Mouse (Mus musculus): ENCODE results near the gene Slc25a22.

Slc25a22 gene

DNA sequence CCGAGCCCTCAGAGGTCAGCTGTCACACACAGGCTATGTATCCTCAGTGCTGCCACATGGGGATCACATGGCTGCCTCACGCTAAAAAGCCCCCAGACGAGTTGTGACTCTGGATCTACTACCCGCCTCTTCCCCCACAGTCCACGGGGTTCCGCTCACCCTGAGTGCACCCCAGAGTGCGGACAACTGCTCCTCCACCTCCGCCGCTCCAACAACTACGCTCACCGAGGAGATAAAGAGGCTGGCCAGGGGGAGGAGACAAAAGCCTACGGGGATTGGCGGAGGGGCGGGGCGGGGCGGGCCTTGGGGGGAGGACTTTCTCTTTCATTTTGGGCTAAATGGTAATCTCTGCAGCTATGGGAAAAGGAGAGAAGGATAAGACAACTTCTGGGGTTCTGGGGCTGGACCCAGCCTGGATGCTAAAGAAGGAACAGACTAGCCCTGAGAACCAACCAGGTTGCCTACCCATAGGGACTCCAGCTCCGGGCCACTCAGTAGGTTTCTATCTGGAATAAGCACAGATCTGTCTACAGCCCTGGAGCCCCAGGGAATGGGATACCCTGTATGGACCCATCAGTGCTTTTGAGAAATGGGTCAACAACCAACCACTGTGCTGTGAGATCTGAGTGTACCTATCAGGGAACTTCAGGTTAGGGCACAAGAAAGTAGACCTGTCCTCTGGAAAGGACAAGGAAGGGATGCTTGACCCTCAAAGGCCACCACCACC lies 2.4 kb downstream of the Slc25a22 start:
- no peak for DNase-seq (ENCODE audit: low spot score in 2 of 2)

DNA sequence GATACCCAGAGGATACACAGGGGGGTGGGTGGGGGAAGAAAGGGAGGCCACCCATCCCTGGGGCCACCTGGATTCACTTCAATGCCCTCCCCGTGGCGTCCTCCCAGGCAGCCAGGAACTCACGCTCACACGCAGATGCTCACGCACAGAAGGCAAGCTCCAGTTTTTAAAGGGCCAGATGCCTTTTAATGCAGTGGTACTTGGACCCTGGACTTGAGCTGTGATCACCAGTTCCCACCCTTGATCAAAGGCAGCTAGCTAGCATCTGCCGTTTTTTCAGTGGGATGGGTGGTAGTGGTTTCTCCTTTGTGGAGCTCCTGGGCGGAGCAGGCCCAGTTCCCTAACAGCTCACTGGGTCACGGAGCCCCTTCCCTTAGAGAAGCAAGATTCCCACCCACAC lies 3.2 kb downstream of the Slc25a22 start:
- peak in 1 of 2 experiments; percentile 55 for DNase-seq (ENCODE audit: low spot score in 2 of 2)

DNA sequence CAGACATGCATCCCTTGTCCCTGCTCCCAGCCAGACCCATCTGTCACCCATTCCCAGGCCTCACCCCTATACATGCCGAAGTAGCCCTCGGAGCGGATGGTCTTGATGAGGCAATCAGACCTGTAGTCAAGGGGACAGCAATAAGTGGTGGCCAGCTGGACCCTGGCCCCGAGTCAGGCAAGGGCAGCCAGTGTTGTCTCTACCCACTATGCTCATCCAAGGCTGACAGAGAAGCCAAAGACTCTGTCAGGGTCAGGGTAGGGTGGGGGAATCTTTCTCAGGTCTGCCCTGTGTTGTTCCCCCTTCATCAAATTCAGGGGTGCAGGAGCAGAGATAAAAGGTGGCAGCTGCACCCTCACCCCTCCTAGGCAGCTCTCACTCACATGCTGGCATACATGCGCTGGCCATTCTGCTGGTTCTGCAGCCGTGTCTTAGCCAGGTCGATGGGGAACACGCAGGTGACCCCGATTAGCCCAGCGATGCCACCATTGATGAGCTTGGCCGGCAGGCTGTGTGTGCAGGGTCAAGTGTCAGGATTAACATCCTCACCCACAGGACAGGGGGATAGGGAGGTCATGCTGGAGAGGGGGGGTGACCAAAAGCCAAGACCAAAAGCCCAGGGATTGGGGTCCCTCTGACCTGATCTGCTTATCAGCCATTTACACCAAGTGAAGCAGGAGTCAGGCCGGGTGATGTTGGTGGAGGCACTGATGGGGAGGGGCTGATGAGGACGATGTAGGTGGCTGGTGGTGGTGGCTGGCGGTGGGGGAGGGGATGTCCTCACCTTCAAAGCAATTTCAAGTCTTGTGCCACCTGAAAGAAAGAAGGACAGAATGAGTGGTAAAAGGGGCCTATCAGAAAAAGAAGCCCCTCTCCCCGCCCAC lies 3.9 kb downstream of the Slc25a22 start:
- DNase-seq (ENCODE audit: low spot score in 2 of 2), result no peak

DNA sequence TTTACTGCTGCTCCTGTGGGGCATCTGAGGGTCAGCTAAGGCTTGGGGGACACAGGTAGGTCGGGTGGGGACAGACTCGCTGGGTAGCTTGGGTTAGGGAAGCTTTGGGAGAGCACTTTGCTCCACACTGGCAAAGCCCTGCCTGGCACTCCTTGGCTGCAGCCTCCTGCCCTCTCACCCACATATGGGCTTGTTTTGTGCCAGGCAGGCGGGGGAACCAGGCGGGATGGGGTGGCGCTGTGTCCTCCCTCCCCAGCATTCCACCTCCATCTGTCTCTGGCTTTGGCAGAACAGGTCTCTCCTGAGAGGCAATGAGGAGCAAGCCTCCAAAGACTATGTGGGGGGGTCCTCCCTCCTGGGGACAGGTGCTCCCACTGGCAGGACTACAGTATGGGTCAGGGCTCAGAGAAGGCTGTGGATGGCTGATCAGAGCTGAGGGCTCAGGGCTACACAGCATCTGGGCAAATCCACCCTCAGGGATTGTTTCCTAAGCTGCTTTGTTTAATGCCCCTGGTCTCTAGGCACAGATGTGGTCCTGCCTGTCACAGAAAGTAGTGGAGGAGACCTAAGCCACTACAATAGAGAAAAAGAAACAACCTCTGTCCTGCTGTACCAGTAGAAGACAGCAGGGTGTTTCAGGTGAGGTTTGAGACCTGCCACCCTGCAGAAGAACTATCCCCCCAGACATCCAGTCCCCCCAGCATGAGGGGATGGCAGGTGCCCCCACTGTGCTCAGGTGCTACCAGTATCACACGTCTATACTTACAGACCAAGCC lies 4.8 kb downstream of the Slc25a22 start:
- no peak for DNase-seq (ENCODE audit: low spot score in 2 of 2)

- DNase-seq (ENCODE audit: low spot score in 2 of 2), result no peak
Measured at GRCm38 (mm10) chr7:141432186-141432611, 5.5 kb downstream of the Slc25a22 start.

GRCm38 (mm10) chr7:141431434-141432185 lies 6.1 kb downstream of the Slc25a22 start:
- DNase-seq (ENCODE audit: low spot score in 2 of 2), result no peak

DNA sequence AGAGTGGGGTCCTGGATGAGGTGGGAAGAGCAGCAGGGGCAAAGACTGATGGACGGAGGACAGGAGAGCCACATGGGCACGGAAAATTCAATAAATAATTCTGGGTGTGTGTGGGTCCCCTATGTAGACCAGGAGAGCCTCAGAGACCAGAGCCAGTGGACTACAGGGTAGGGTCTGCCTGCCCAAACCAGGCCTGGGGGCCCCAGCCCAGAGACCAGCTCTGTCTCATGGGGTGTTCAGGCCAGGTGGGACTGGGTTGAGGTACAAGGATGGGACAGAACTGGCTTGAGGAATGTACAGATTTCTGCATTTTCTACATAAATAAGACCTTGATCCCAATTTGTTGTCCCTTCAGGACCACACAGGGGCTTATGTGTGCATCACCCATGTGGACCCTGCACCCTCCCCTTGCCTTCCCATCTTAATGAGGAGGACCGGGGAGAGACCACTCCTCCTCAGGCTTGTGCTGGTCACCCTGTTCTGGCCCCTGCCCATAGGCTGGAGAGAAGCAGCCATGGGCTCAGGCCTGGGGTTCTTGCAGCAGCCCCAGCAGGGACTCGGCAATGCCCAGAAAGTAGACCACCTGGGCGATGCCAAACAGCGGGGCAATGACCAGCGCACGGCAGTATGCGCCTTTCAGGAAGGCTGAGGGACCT lies 7.0 kb downstream of the Slc25a22 start:
- DNase-seq (ENCODE audit: low spot score in 2 of 2), result no peak

DNA sequence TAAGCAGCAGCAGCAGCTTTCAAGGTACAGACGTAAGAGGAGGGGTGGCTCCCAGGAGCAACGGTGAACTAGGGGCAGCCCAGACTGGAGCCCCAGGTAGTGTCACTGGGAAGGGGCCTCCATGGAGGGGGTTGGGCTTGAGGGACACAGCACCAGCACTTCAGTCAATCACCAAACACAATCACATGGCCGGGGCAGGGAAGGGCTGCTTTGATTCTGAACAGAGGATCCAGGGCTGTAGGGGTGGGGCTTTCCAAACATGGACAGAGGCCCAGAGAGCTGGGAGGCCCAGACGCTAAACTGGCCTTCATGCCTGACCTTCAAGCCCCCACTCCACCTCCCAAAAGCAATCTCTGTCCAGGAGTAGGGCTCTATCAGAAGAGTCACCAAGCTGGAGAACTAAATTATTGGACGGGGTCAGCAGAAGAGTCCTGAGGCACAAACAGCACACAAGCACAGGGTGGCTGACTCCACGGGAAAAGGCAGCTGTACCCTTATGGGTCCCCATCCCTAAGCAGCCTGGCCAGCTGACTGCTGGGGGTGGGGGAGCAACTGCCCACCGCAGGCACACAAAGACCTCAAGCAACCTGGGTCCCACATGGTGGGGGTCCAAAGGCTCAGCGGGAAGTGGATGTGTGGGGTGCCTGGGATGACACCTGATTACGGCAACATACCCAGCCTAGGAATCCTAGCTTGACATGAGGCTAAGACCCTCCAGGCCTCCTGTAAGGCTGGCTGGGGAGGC lies 7.7 kb downstream of the Slc25a22 start:
- DNase-seq (ENCODE audit: low spot score in 2 of 2), result no peak

- peak; percentile 73 to 79 for DNase-seq (ENCODE audit: low spot score in 2 of 2)
Measured at GRCm38 (mm10) chr7:141429310-141429709, 8.4 kb downstream of the Slc25a22 start, which contains the start of gene Cend1. Gene Cend1, minus strand, starts transcription at chr7:141429491.

- no peak for DNase-seq (ENCODE audit: low spot score in 2 of 2)
Measured at GRCm38 (mm10) chr7:141428701-141429100, 9.0 kb downstream of the Slc25a22 start.

DNA sequence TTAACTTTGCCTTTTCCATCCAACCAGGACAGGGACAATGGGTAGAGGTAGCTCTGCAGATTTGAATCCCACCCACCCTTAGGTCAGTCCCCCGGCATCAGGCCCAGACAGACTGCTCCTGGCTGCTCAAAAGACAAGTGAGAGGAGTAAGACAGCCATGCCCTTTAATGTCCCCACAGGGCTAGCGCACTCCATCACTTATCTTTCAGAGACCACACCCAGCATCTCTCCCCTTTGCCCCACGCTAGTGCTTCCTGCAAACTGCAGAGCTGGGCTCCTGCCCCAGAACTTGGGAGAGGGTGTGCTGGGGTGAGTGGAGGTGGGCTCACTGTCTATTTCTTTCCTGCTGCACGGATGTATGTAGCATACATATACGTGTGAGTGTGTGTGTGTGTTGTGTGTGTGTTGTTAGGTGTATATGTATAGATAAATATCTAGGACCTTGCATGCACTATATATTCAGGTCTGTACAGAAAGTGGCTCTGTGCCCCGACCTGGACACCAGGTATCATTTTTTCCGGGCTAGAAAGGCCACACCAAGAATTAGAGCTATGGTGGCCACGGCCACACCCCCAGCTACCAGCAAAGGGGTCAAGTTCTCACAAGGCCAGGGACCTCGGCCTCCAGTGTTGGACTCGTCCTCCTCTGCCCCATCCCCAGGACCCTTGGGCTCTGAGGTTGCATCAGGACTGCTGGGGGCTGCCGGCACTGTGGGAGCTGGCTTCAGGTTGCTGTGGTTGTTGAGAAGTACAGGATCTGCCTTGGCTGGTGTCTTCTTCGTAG lies 10.6 kb downstream of the Slc25a22 start:
- DNase-seq (ENCODE audit: low spot score in 2 of 2), result no peak

DNA sequence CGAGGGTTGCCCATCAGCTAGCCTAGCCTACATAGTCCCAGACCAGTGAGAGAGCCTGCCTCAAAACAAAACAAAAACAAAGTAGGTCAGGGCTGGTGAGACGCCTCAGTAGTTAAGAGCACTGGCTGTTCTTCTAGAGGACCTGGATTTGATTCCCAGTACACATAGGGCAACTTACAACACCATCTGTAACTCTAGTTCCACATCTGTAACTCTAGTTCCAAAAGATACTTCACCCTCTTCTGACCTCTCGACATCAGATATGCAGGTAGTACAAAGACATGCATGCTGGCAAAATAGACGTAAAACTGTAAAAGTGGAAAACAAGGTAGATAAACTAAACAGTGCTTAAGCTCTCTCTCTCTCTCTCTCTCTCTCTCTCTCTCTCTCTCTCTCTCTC lies 13.9 kb downstream of the Slc25a22 start:
- DNase-seq (ENCODE audit: low spot score in 2 of 2), result no peak

- no peak for DNase-seq (ENCODE audit: low spot score in 2 of 2)
Measured at GRCm38 (mm10) chr7:141420030-141420702, 17.5 kb downstream of the Slc25a22 start.

- no peak for DNase-seq (ENCODE audit: low spot score in 2 of 2)
Measured at GRCm38 (mm10) chr7:141418970-141419369, 18.7 kb downstream of the Slc25a22 start.

GRCm38 (mm10) chr7:141417731-141418681 lies 19.7 kb downstream of the Slc25a22 start:
- DNase-seq (ENCODE audit: low spot score in 2 of 2), result no peak

GRCm38 (mm10) chr7:141416144-141416841 lies 21.4 kb downstream of the Slc25a22 start:
- no peak for DNase-seq (ENCODE audit: low spot score in 2 of 2)
